ENCODE assay signal across 16 mouse cellular contexts in the genomic region with DNA sequence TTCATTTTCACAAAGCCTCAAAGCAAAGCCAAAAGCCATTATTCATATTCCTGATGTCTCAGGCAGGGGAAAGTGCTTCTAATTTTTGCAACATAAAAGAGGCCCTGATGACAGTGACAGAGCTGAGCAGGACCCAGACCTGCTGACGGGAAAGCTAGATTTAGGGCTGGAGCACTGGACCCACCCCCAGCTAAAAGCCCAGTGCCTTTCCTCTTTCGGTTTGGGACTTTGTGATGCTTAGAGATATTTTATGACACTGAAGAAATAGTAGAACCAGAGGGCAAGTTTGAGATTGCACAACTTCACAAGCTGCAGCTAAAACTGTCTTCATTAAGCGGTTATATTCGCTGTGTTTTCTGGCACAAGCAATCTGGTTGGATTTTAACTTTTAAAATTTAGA. TPM values are rescaled to one million over a fixed set of nuclear protein-coding genes. Genes with fewer than 3 reads are reported as not detected.
DNase-seq lines count a peak whose midpoint lies in the region; ATAC-seq and TF ChIP-seq lines count a peak whose summit lies in the region.
"Had no signal": no experiment of that assay in that cellular context is flagged by ENCODE, and none has a peak within 500 bp of the region (broad histone marks: within the 10 kb centered on the region; RNA-seq: fewer than 3 reads in every experiment).

No protein-coding gene starts in this region.

- H3K4me2 ChIP-seq in lung, postnatal 0 days (replicated peaks; ENCODE audit: low read depth, low read length) = no peak overlapping the region
- H3K4me2 ChIP-seq in kidney, embryonic 16.5 days (replicated peaks; ENCODE audit: low read depth, low read length) = no peak overlapping the region
- H3K4me2 ChIP-seq in midbrain, embryonic 13.5 days (replicated peaks) = no peak overlapping the region
- H3K4me2 ChIP-seq: embryonic facial prominence, embryonic 13.5 days; forebrain, embryonic 12.5 days; heart, embryonic 13.5 days; intestine, embryonic 15.5 days had no signal

- TF ChIP-seq CTCF in lung, postnatal 0 days (IDR thresholded peaks at IDR 0.05) = no peak
- no peak for TF ChIP-seq CTCF in lung, adult 2 months (IDR thresholded peaks at IDR 0.05; ENCODE audit: insufficient read depth, low read length)

- no peak overlapping the region for H3K27ac ChIP-seq in lung, postnatal 0 days (ENCODE audit: low read length)
- H3K27ac ChIP-seq in kidney, embryonic 16.5 days (ENCODE audit: low read length) = no peak overlapping the region
- no peak overlapping the region for H3K27ac ChIP-seq in midbrain, embryonic 13.5 days
- H3K27ac ChIP-seq: embryonic facial prominence, embryonic 13.5 days; forebrain, embryonic 12.5 days; heart, embryonic 13.5 days; intestine, embryonic 15.5 days; liver, embryonic 14.5 days had no signal

- TF ChIP-seq POLR2A in lung, adult 2 months (IDR thresholded peaks at IDR 0.05; ENCODE audit: borderline replicate concordance, extremely low read depth, low read depth, low read length) = no peak

- TF ChIP-seq EP300 in lung, postnatal 0 days (IDR thresholded peaks at IDR 0.05) = no peak

- H3K27me3 ChIP-seq in lung, postnatal 0 days (replicated peaks; ENCODE audit: insufficient read depth, low read length) = no peaks in the 10 kb centered on the region
- H3K27me3 ChIP-seq in kidney, embryonic 16.5 days (ENCODE audit: insufficient read depth, low read length) = no peaks in the 10 kb centered on the region
- no peaks in the 10 kb centered on the region for H3K27me3 ChIP-seq in midbrain, embryonic 13.5 days
- H3K27me3 ChIP-seq: embryonic facial prominence, embryonic 13.5 days; forebrain, embryonic 12.5 days; heart, embryonic 13.5 days; intestine, embryonic 15.5 days had no signal

- no peak overlapping the region for H3K9ac ChIP-seq in lung, postnatal 0 days (replicated peaks; ENCODE audit: low read depth)
- no peak overlapping the region; the same call in 1 of the 2 replicates for H3K9ac ChIP-seq in kidney, embryonic 16.5 days (replicated peaks; ENCODE audit: low read length)
- no peak overlapping the region for H3K9ac ChIP-seq in midbrain, embryonic 13.5 days (replicated peaks)
- H3K9ac ChIP-seq: embryonic facial prominence, embryonic 13.5 days; forebrain, embryonic 12.5 days; heart, embryonic 13.5 days; intestine, embryonic 15.5 days; liver, embryonic 14.5 days had no signal

- H3K4me1 ChIP-seq in lung, postnatal 0 days (ENCODE audit: insufficient read depth, low read depth, low read length) = no peaks in the 10 kb centered on the region
- no peaks in the 10 kb centered on the region for H3K4me1 ChIP-seq in lung, adult 2 months (ENCODE audit: control insufficient read depth, insufficient read depth, low read length)
- no peaks in the 10 kb centered on the region for H3K4me1 ChIP-seq in kidney, embryonic 16.5 days (ENCODE audit: insufficient read depth, low read length)
- H3K4me1 ChIP-seq in midbrain, embryonic 13.5 days (replicated peaks) = no peaks in the 10 kb centered on the region
- H3K4me1 ChIP-seq: embryonic facial prominence, embryonic 13.5 days; forebrain, embryonic 12.5 days; heart, embryonic 13.5 days; intestine, embryonic 15.5 days had no signal

- H3K36me3 ChIP-seq in lung, postnatal 0 days (ENCODE audit: insufficient read depth, low read length) = no peaks in the 10 kb centered on the region
- peaks cover 7% of the 10 kb centered on the region; the same call in 1 of the 2 replicates for H3K36me3 ChIP-seq in kidney, embryonic 16.5 days (ENCODE audit: insufficient read depth, low read length)
- peaks cover 5% of the 10 kb centered on the region; the same call in 1 of the 2 replicates for H3K36me3 ChIP-seq in midbrain, embryonic 13.5 days
- H3K36me3 ChIP-seq: forebrain, embryonic 12.5 days had no signal

- no peaks in the 10 kb centered on the region for H3K9me3 ChIP-seq in lung, postnatal 0 days (ENCODE audit: low read length)
- no peaks in the 10 kb centered on the region for H3K9me3 ChIP-seq in kidney, embryonic 16.5 days (ENCODE audit: low read length)
- H3K9me3 ChIP-seq in midbrain, embryonic 13.5 days = no peaks in the 10 kb centered on the region
- H3K9me3 ChIP-seq: embryonic facial prominence, embryonic 13.5 days; forebrain, embryonic 12.5 days; heart, embryonic 13.5 days; intestine, embryonic 15.5 days had no signal

- 58% methylated on average over 4 of the region's 4 CpGs for WGBS in lung, postnatal 0 days
- WGBS in lung, adult 2 months = 66% methylated on average over 4 of the region's 4 CpGs
- 54% methylated on average over 4 of the region's 4 CpGs for WGBS in kidney, embryonic 16.5 days
- 94% methylated on average over 4 of the region's 4 CpGs for WGBS in midbrain, embryonic 13.5 days

- DNase-seq in adrenal gland, adult 8-10 months = peak; percentile 20
- no peak for DNase-seq in adrenal gland, postnatal 25 days
- DNase-seq in lung, postnatal 0 days (ENCODE audit: low spot score) = peak; percentile 50
- DNase-seq in lung, adult 2 months = no peak
- no peak for DNase-seq in ovary, postnatal 36 days (ENCODE audit: low spot score)
- DNase-seq in cerebellum, adult 11-12 months = no peak
- DNase-seq: B cell, adult 2 months; cerebellum, postnatal 25 days; left cerebral cortex, postnatal 4 days had no signal

- no peak overlapping the region for H3K4me3 ChIP-seq in lung, postnatal 0 days (ENCODE audit: low read depth, low read length)
- no peak overlapping the region for H3K4me3 ChIP-seq in lung, adult 2 months (replicated peaks; ENCODE audit: extremely low read depth, low read depth, low read length)
- no peak overlapping the region for H3K4me3 ChIP-seq in kidney, embryonic 16.5 days (ENCODE audit: low read length)
- no peak overlapping the region for H3K4me3 ChIP-seq in midbrain, embryonic 13.5 days (replicated peaks)
- H3K4me3 ChIP-seq: embryonic facial prominence, embryonic 13.5 days; forebrain, embryonic 12.5 days; heart, embryonic 13.5 days; intestine, embryonic 15.5 days had no signal

- no peak for ATAC-seq in lung, postnatal 0 days
- 0 out of 2 replicates have a peak, but pooled peaks have one; percentile 15 for ATAC-seq in kidney, embryonic 16.5 days (ENCODE audit: low FRiP score, low TSS enrichment)
- ATAC-seq in midbrain, embryonic 13.5 days = no peak
- ATAC-seq: intestine, embryonic 15.5 days had no signal

RNA-seq across cellular contexts. Expression of a gene that starts 18.1 kb away (rescaled TPM):
- total RNA-seq in adrenal gland, adult 8-10 months (2022) = 10 to 100 TPM in 3 of 4 experiments, 1 to 10 TPM in 1; 7.5 to 16.0 (median 12.6) TPM
- 8.9 and 12.9 TPM in 2 replicates for total RNA-seq in adrenal gland, postnatal 25 days (2021)
- 4.2 and 8.2 TPM in 2 replicates for polyA plus RNA-seq in lung, postnatal 0 days (2015; fragmentation: Nextera tagmentation; extraction: Ambion mirVana)
- 17.5 and 24.9 TPM in 2 replicates for polyA plus RNA-seq in lung, adult 2 months (2012; rRNA removed)
- 6.0 and 11.4 TPM in 2 replicates for polyA plus RNA-seq in kidney, embryonic 16.5 days (2015; fragmentation: Nextera tagmentation; extraction: Ambion mirVana)
- polyA plus RNA-seq in midbrain, embryonic 13.5 days (2015; fragmentation: Nextera tagmentation; extraction: Ambion mirVana) = 10.0 and 10.4 TPM in 2 replicates

RNA-seq across cellular contexts. Expression of a gene that starts 18.1 kb away (rescaled TPM):
- 10 to 100 TPM; 13.1 to 19.5 (median 14.6) TPM for total RNA-seq in adrenal gland, adult 8-10 months (2022)
- 13.8 and 14.5 TPM in 2 replicates for total RNA-seq in adrenal gland, postnatal 25 days (2021)
- polyA plus RNA-seq in lung, postnatal 0 days (2015; fragmentation: Nextera tagmentation; extraction: Ambion mirVana) = 7.7 and 9.0 TPM in 2 replicates
- polyA plus RNA-seq in lung, adult 2 months (2012; rRNA removed) = 2.0 and 4.0 TPM in 2 replicates
- 18.5 and 19.5 TPM in 2 replicates for polyA plus RNA-seq in kidney, embryonic 16.5 days (2015; fragmentation: Nextera tagmentation; extraction: Ambion mirVana)
- polyA plus RNA-seq in midbrain, embryonic 13.5 days (2015; fragmentation: Nextera tagmentation; extraction: Ambion mirVana) = 16.5 and 17.6 TPM in 2 replicates

Comparison
In these comparisons a context has a peak if more than half of its experiments do, and no peak if none do; other contexts are left out.
1. DNase-seq: peak in adrenal gland, adult 8-10 months (single experiment) and lung, postnatal 0 days (single experiment); none in adrenal gland, postnatal 25 days (single experiment), lung, adult 2 months (single experiment), ovary, postnatal 36 days (single experiment) and cerebellum, adult 11-12 months (single experiment).